Mouse (Mus musculus): ENCODE results near the gene Dock10. TPM values are rescaled to one million over a fixed set of nuclear protein-coding genes. Genes with fewer than 3 reads are reported as not detected.

Gene Dock10
- polyA plus RNA-seq, 1 experiment from 2014 or later, result 5.2 TPM

- Histone ChIP-seq H3K4me3 (no peak overlapping the region), H3K4me1 (no peaks in the 10 kb centered on the region), H3K36me3 (no peaks in the 10 kb centered on the region), H3K9me3 (replicated peaks) (no peaks in the 10 kb centered on the region), H3K27me3 (ENCODE audit: low read depth, poor library complexity, severe bottlenecking) (no peaks in the 10 kb centered on the region), H3K27ac (no peak overlapping the region)
- DNase-seq (ENCODE audit: low spot score), result no peak
- WGBS, result 95% methylated on average over 1 of the region's 1 CpGs
These were observed 117.0 kb downstream of the Dock10 start for GRCm38 (mm10) chr1:80641288-80641687.

- no peaks in the 10 kb centered on the region for H3K9me3 ChIP-seq (replicated peaks)
- DNase-seq (ENCODE audit: low spot score), result no peak
- 87% methylated on average over 1 of the region's 1 CpGs for WGBS
- H3K4me1 ChIP-seq, result no peaks in the 10 kb centered on the region
- no peaks in the 10 kb centered on the region for H3K36me3 ChIP-seq
- no peaks in the 10 kb centered on the region for H3K27me3 ChIP-seq (ENCODE audit: low read depth, poor library complexity, severe bottlenecking)
- no peak overlapping the region for H3K27ac ChIP-seq
- H3K4me3 ChIP-seq, result no peak overlapping the region
These were observed 118.8 kb downstream of the Dock10 start for GRCm38 (mm10) chr1:80639553-80639952.

DNA sequence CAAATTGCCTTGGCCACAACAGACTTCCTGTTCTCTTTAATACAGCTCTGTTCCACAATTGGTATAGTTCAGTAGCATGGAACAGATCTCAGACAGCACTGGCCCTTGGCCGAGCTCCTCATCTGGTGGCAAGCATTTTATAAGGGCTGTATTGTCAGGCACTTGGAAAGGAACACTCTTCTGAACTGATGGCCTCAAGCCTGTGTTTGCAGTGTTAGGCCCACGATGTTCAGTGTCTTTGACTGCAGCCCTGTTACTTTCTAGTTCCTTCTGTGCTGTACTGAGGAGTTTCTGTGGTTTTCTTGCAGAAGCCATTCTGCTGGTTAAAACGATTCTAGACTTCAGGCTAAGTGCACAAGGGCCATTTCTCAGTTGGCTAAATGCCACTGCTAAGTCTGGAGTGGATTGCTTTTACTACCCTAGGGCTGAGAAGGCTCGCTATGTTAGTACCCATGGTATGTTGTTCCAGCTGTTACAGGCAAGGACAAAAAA lies 121.1 kb downstream of the Dock10 start:
- Histone ChIP-seq H3K4me1 (no peaks in the 10 kb centered on the region), H3K27ac (no peak overlapping the region), H3K4me3 (no peak overlapping the region), H3K9me3 (replicated peaks) (no peaks in the 10 kb centered on the region), H3K27me3 (ENCODE audit: low read depth, poor library complexity, severe bottlenecking) (no peaks in the 10 kb centered on the region), H3K36me3 (no peaks in the 10 kb centered on the region)
- 78% methylated on average over 4 of the region's 4 CpGs for WGBS
- no peak for DNase-seq (ENCODE audit: low spot score)

DNA sequence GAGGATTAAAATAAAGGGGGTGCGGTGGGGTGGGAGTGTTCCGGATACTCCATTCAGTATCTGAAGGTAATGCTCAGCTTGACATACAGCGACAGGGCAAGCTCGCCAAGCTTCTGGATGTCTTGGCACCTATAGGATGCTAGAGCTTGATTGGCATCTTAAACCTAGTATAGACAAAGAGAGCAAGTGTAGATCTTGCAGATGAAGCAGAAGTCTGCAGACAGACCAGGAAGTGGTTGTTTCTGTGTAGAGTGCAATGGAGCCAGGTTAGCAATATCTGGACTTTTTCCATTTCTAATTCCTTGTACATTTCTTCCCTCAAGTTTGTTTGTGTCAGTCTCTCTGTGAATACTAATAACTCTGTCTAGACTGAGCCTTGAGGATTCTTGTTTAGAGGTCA lies 122.5 kb downstream of the Dock10 start:
- DNase-seq (ENCODE audit: low spot score), result no peak
- Histone ChIP-seq H3K27me3 (ENCODE audit: low read depth, poor library complexity, severe bottlenecking) (no peaks in the 10 kb centered on the region), H3K4me3 (no peak overlapping the region), H3K9me3 (replicated peaks) (no peaks in the 10 kb centered on the region), H3K4me1 (peaks cover 9% of the 10 kb centered on the region), H3K27ac (no peak overlapping the region), H3K36me3 (no peaks in the 10 kb centered on the region)
- WGBS, result 97% methylated on average over 4 of the region's 4 CpGs

GRCm38 (mm10) chr1:80633536-80633935 lies 124.8 kb downstream of the Dock10 start:
- 95% methylated on average over 4 of the region's 4 CpGs for WGBS
- H3K27ac ChIP-seq, result no peak overlapping the region
- no peaks in the 10 kb centered on the region for H3K36me3 ChIP-seq
- H3K9me3 ChIP-seq (replicated peaks), result no peaks in the 10 kb centered on the region
- no peaks in the 10 kb centered on the region for H3K27me3 ChIP-seq (ENCODE audit: low read depth, poor library complexity, severe bottlenecking)
- peaks cover 17% of the 10 kb centered on the region for H3K4me1 ChIP-seq
- no peak for DNase-seq (ENCODE audit: low spot score)
- no peak overlapping the region for H3K4me3 ChIP-seq

DNA sequence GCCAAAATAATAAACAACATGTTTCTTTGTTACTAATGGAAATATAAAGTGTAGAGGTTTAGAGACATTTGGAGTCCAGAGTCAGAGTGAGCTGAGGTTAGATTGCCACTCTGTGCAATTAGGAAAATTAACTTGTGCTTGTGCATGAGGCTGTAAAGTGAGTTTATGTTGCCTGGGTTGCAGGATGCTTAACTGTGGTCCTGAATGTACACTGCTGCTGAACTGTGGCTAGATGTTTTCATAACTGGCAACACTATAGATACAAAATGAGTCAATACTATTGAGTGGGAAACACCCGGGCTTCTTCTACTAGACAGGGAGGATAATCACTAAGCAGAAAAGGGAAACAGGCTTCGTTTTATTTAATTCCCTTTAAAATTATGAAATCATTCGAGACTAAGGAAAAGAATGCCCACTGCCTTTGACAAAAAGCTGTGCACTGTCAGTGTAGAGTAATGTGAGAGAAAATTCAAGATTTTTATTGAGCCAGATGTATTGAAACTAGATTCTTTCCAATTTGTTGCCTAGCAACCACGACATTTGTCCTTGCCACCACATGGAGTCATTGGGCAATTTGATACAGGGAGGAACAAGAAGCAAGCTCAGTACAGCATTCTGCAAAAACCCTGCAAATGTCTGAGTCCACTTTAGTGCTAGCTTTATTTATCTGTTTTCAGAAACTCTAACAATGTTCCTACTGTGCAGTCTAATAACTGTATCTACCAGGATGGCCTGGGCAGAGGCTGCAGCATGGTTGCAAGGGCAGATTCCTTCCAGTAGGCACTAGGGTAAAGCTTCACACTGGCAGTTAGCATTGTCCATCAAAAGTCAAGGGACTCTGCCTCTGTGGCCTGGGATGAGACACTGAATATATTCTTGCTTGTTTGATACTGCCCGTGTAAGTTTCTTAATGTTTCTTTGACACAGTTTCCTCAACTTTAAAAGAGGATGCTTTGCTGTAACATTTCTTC lies 127.9 kb downstream of the Dock10 start:
- Histone ChIP-seq H3K27me3 (ENCODE audit: low read depth, poor library complexity, severe bottlenecking) (no peaks in the 10 kb centered on the region), H3K4me3 (no peak overlapping the region), H3K36me3 (no peaks in the 10 kb centered on the region), H3K27ac (peak overlapping the region; percentile 61; the same call in 1 of the 2 replicates), H3K9me3 (replicated peaks) (no peaks in the 10 kb centered on the region), H3K4me1 (peaks cover 17% of the 10 kb centered on the region)
- WGBS, result 72% methylated on average over 5 of the region's 5 CpGs
- no peak for DNase-seq (ENCODE audit: low spot score)

- Histone ChIP-seq H3K4me1 (peaks cover 17% of the 10 kb centered on the region), H3K27me3 (ENCODE audit: low read depth, poor library complexity, severe bottlenecking) (no peaks in the 10 kb centered on the region), H3K36me3 (no peaks in the 10 kb centered on the region), H3K4me3 (no peak overlapping the region), H3K9me3 (replicated peaks) (no peaks in the 10 kb centered on the region), H3K27ac (no peak overlapping the region)
- DNase-seq (ENCODE audit: low spot score), result no peak
These were observed 130.3 kb downstream of the Dock10 start for GRCm38 (mm10) chr1:80628054-80628453.

GRCm38 (mm10) chr1:80626800-80627199 lies 131.5 kb downstream of the Dock10 start:
- no peaks in the 10 kb centered on the region for H3K27me3 ChIP-seq (ENCODE audit: low read depth, poor library complexity, severe bottlenecking)
- H3K4me1 ChIP-seq, result peaks cover 17% of the 10 kb centered on the region
- no peak overlapping the region for H3K27ac ChIP-seq
- H3K4me3 ChIP-seq, result no peak overlapping the region
- no peak for DNase-seq (ENCODE audit: low spot score)
- no peaks in the 10 kb centered on the region for H3K36me3 ChIP-seq
- no peaks in the 10 kb centered on the region for H3K9me3 ChIP-seq (replicated peaks)
- 95% methylated on average over 4 of the region's 4 CpGs for WGBS

- no peak for DNase-seq (ENCODE audit: low spot score)
These were observed 133.0 kb downstream of the Dock10 start for GRCm38 (mm10) chr1:80625371-80625770.

GRCm38 (mm10) chr1:80624552-80624951 lies 133.8 kb downstream of the Dock10 start:
- no peaks in the 10 kb centered on the region for H3K4me1 ChIP-seq
- no peak for DNase-seq (ENCODE audit: low spot score)
- no peaks in the 10 kb centered on the region for H3K27me3 ChIP-seq (ENCODE audit: low read depth, poor library complexity, severe bottlenecking)
- no peak overlapping the region for H3K4me3 ChIP-seq
- no peaks in the 10 kb centered on the region for H3K9me3 ChIP-seq (replicated peaks)
- WGBS, result 81% methylated on average over 4 of the region's 4 CpGs
- H3K27ac ChIP-seq, result no peak overlapping the region
- H3K36me3 ChIP-seq, result no peaks in the 10 kb centered on the region

More at GRCm38 (mm10) chr1:80625371-80625770, 133.0 kb downstream of the Dock10 start:
- no peaks in the 10 kb centered on the region for H3K36me3 ChIP-seq
- no peak overlapping the region for H3K27ac ChIP-seq
- no peaks in the 10 kb centered on the region for H3K27me3 ChIP-seq (ENCODE audit: low read depth, poor library complexity, severe bottlenecking)
- WGBS, result 80% methylated on average over 1 of the region's 1 CpGs
- no peaks in the 10 kb centered on the region for H3K9me3 ChIP-seq (replicated peaks)
- peaks cover 4% of the 10 kb centered on the region for H3K4me1 ChIP-seq
- H3K4me3 ChIP-seq, result no peak overlapping the region

DNA sequence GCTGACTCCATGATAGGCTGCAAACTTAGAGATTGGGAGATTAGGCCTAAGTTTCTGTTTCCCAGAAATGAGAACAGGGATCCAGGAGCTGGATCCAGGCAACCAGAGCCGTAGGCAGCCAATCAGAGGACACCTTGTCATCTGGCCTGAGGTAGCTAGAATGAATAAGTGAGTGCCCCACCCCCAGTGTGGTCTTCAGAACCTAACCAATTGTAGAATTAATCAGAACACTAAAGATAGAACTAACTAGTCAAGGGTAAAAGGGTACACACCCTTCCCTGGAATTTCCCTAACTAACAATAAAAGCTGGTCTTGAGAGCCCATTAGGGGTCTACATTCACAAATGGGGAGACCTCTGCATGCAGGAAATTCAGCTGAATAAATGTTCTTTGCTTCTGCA lies 135.7 kb downstream of the Dock10 start:
- no peak overlapping the region for H3K4me3 ChIP-seq
- 80% methylated on average over 1 of the region's 1 CpGs for WGBS
- H3K9me3 ChIP-seq (replicated peaks), result no peaks in the 10 kb centered on the region
- no peaks in the 10 kb centered on the region for H3K36me3 ChIP-seq
- DNase-seq (ENCODE audit: low spot score), result no peak
- H3K27ac ChIP-seq, result no peak overlapping the region
- H3K27me3 ChIP-seq (ENCODE audit: low read depth, poor library complexity, severe bottlenecking), result no peaks in the 10 kb centered on the region
- H3K4me1 ChIP-seq, result no peaks in the 10 kb centered on the region

GRCm38 (mm10) chr1:80619100-80619499 lies 139.2 kb downstream of the Dock10 start:
- DNase-seq (ENCODE audit: low spot score), result no peak
- Histone ChIP-seq H3K27ac (no peak overlapping the region), H3K27me3 (ENCODE audit: low read depth, poor library complexity, severe bottlenecking) (no peaks in the 10 kb centered on the region), H3K36me3 (no peaks in the 10 kb centered on the region), H3K9me3 (replicated peaks) (no peaks in the 10 kb centered on the region), H3K4me1 (no peaks in the 10 kb centered on the region), H3K4me3 (no peak overlapping the region)
- 83% methylated on average over 2 of the region's 2 CpGs for WGBS

GRCm38 (mm10) chr1:80616671-80617070 lies 141.7 kb downstream of the Dock10 start:
- WGBS, result 84% methylated on average over 5 of the region's 5 CpGs
- Histone ChIP-seq H3K9me3 (replicated peaks) (no peaks in the 10 kb centered on the region), H3K36me3 (no peaks in the 10 kb centered on the region), H3K27ac (no peak overlapping the region), H3K4me3 (no peak overlapping the region), H3K27me3 (ENCODE audit: low read depth, poor library complexity, severe bottlenecking) (no peaks in the 10 kb centered on the region), H3K4me1 (no peaks in the 10 kb centered on the region)
- DNase-seq (ENCODE audit: low spot score), result no peak

Data from limb, embryonic 10.5 days (tissue).